Comparison of ENCODE assay signal across 8 mouse cellular contexts in the genomic region with DNA sequence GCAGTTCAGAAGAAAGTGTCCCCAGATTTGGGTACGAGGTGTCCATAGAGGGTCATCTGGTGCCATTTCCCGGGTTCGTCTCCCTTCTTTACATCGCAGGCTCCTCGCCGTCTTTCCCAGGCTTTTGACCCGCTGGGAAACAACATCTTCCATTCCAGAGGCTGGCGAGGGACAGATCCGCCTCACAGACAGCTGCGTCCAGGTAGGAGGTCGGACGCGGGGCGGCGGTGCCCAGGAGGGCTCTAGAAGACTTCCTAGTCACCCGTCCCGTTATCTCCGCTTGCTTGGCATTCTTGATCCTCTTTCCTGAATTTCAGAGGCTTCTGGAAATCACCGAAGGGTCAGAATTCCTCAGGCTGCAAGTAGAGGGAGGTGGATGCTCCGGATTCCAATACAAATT. TPM values are rescaled to one million over a fixed set of nuclear protein-coding genes. Genes with fewer than 3 reads are reported as not detected.
DNase-seq lines count a peak whose midpoint lies in the region; ATAC-seq and TF ChIP-seq lines count a peak whose summit lies in the region.

No protein-coding gene starts in this region.

- H3K9me3 ChIP-seq in midbrain, embryonic 15.5 days, result no peaks in the 10 kb centered on the region

- H3K9ac ChIP-seq in midbrain, embryonic 15.5 days, result peak overlapping the region; percentile 71

- H3K27ac ChIP-seq in spleen, adult 2 months (ENCODE audit: insufficient read depth, low read length), result no peak overlapping the region; the same call in 1 of the 2 replicates
- H3K27ac ChIP-seq in midbrain, embryonic 15.5 days, result peak overlapping the region; percentile 67

- peak; percentile 31 for DNase-seq in embryo, embryonic 11 days
- DNase-seq in embryo, embryonic 9.5 days (ENCODE audit: extremely low spot score), result no peak
- DNase-seq in spleen, adult 2 months (ENCODE audit: low read depth in 1 of 2, low spot score in 2 of 2), result peak in 1 of 2 experiments; percentile 22
- DNase-seq in spleen, postnatal 36 days (ENCODE audit: low spot score in 2 of 2), result no peak
- no peak for DNase-seq in left cerebral cortex, postnatal 25 days (ENCODE audit: low spot score in 2 of 2)
- no peak for DNase-seq in left cerebral cortex, postnatal 36 days (ENCODE audit: low spot score in 2 of 2)

- intact Hi-C loops in left cerebral cortex, postnatal 25 days (cut with DNase I), result no loop called here
- intact Hi-C loops in left cerebral cortex, postnatal 36 days (cut with DNase I), result no loop called here

- H3K4me3 ChIP-seq in spleen, adult 2 months (ENCODE audit: extremely low read depth, insufficient read depth, insufficient read length), result peak overlapping the region; percentile 78
- H3K4me3 ChIP-seq in midbrain, embryonic 15.5 days, result peak overlapping the region; percentile 72

- no peak for TF ChIP-seq POLR2A in spleen, adult 2 months (IDR thresholded peaks at IDR 0.05; ENCODE audit: low read depth, low read length)

- H3K4me1 ChIP-seq in spleen, adult 2 months (ENCODE audit: control insufficient read depth, insufficient read depth, insufficient read length), result peaks cover 6% of the 10 kb centered on the region
- peaks cover 29% of the 10 kb centered on the region for H3K4me1 ChIP-seq in midbrain, embryonic 15.5 days

- no peaks in the 10 kb centered on the region for H3K27me3 ChIP-seq in spleen, adult 2 months (ENCODE audit: control insufficient read depth, insufficient read depth, low read length)
- H3K27me3 ChIP-seq in midbrain, embryonic 15.5 days (replicated peaks), result no peaks in the 10 kb centered on the region

- 2% methylated on average over 20 of the region's 20 CpGs for WGBS in spleen, adult 2 months
- WGBS in midbrain, embryonic 15.5 days, result under 1% methylated on average over 20 of the region's 20 CpGs

- H3K36me3 ChIP-seq in spleen, adult 2 months (ENCODE audit: control insufficient read depth, insufficient read depth, low read length), result no peaks in the 10 kb centered on the region
- H3K36me3 ChIP-seq in midbrain, embryonic 15.5 days (replicated peaks), result no peaks in the 10 kb centered on the region

- peak; percentile 1 for ATAC-seq in inflammation-experienced regulatory T-cells, adult 6 months
- no peak; the same call in 1 of the 2 replicates for ATAC-seq in midbrain, embryonic 15.5 days (replicated peaks)

- no peak for TF ChIP-seq CTCF in spleen, adult 2 months (IDR thresholded peaks at IDR 0.05; ENCODE audit: extremely low read depth, insufficient read depth, insufficient read length, insufficient replicate concordance)

- peak overlapping the region; percentile 78 for H3K4me2 ChIP-seq in midbrain, embryonic 15.5 days

RNA-seq across cellular contexts. Expression of a gene that starts 0.4 kb away (rescaled TPM):
- polyA plus RNA-seq in spleen, adult 2 months (2012; rRNA removed), result 26.7 and 28.8 TPM in 2 replicates
- polyA plus RNA-seq in inflammation-experienced regulatory T-cells, adult 6 months (2017; shearing (Covaris generic)), result 100 to 1,000 TPM; 101 to 138 (median 130) TPM
- 134 and 139 TPM in 2 replicates for polyA plus RNA-seq in midbrain, embryonic 15.5 days (2015; fragmentation: Nextera tagmentation; extraction: Ambion mirVana)
- total RNA-seq in left cerebral cortex, postnatal 25 days (2021), result 10 to 100 TPM; 51.5 to 61.1 TPM
- total RNA-seq in left cerebral cortex, postnatal 36 days (2021), result 10 to 100 TPM; 52.5 to 58.6 TPM

RNA-seq across cellular contexts. Expression of a gene that starts 0.5 kb away (rescaled TPM):
- polyA plus RNA-seq in spleen, adult 2 months (2012; rRNA removed), result 140 and 155 TPM in 2 replicates
- polyA plus RNA-seq in inflammation-experienced regulatory T-cells, adult 6 months (2017; shearing (Covaris generic)), result 100 to 1,000 TPM; 121 to 184 (median 148) TPM
- polyA plus RNA-seq in midbrain, embryonic 15.5 days (2015; fragmentation: Nextera tagmentation; extraction: Ambion mirVana), result 58.3 and 59.9 TPM in 2 replicates
- total RNA-seq in left cerebral cortex, postnatal 25 days (2021), result 10 to 100 TPM; 27.3 to 32.2 TPM
- 10 to 100 TPM; 28.4 to 28.8 TPM for total RNA-seq in left cerebral cortex, postnatal 36 days (2021)
